Mouse (Mus musculus) stomach, postnatal 0 days (tissue): ENCODE measurements at regions not wholly inside any gene's neighbourhood (a gene's known extent, or its start where the extent isn't known, plus 50 kb on each side); places are given as distances from the start of the nearest gene placed in this dataset.

Source experiments
- ATAC-seq: fragments of 200-750 bp; cut with Nextera tagmentation; 2 replicates; pipeline ENCODE4 v1.8.0; 2017; ENCODE audit not compliant: low FRiP score, low TSS enrichment
- DNase-seq: peaks from one replicate; pipeline ENCODE4 v3.0.0-alpha.2; 2016; ENCODE audit warnings: low spot score
- H3K27ac ChIP-seq: fragments of 300-500 bp; sonication (generic); replicated peaks from 2 replicates; pipeline ENCODE4 v1.5.1; 2014; ENCODE audit warnings: mild to moderate bottlenecking, control low read depth
- H3K27me3 ChIP-seq: fragments of 300-500 bp; sonication (generic); 2 replicates; pipeline ENCODE4 v1.6.1; 2014; ENCODE audit warnings: low read length; ENCODE audit not compliant: control insufficient read depth, insufficient read depth
- H3K36me3 ChIP-seq: fragments of 300-500 bp; sonication (generic); 2 replicates; pipeline ENCODE4 v1.6.1; 2014; ENCODE audit warnings: low read length, mixed read lengths; ENCODE audit not compliant: control insufficient read depth, insufficient read depth
- H3K4me1 ChIP-seq: fragments of 300-500 bp; sonication (generic); replicated peaks from 2 replicates; pipeline ENCODE4 v1.6.1; 2014; ENCODE audit warnings: antibody characterized with exemption; ENCODE audit not compliant: control insufficient read depth, insufficient read depth
- H3K4me2 ChIP-seq: fragments of 300-500 bp; sonication (generic); replicated peaks from 2 replicates; pipeline ENCODE4 v1.6.1; 2014; ENCODE audit warnings: low read depth, mild to moderate bottlenecking, control low read depth, moderate library complexity
- H3K4me3 ChIP-seq: fragments of 300-500 bp; sonication (generic); 2 replicates; pipeline ENCODE4 v1.5.1; 2014; ENCODE audit warnings: low read depth, low read length, control low read depth
- H3K9ac ChIP-seq: fragments of 300-500 bp; sonication (generic); 2 replicates; pipeline ENCODE4 v1.6.1; 2014; ENCODE audit warnings: mild to moderate bottlenecking, low read length, control low read depth, mixed read lengths
- H3K9me3 ChIP-seq: fragments of 300-500 bp; sonication (generic); 2 replicates; pipeline ENCODE4 v1.6.1; 2016; ENCODE audit warnings: low read length; ENCODE audit not compliant: control insufficient read depth
- CTCF ChIP-seq: IDR thresholded peaks from 2 replicates; pipeline ENCODE4 v1.5.1; 2016; ENCODE audit warnings: antibody characterized with exemption, low read depth, mild to moderate bottlenecking, moderate library complexity
- EP300 ChIP-seq: optimal IDR thresholded peaks from 2 replicates; pipeline ENCODE3; 2016; ENCODE audit warnings: antibody characterized with exemption
- WGBS: fragments of 180-500 bp; shearing (Covaris S2); extraction: QIAGEN DNeasy Blood & Tissue Kit; methylation state at CpG from one replicate; pipeline ENCODE4 v1.1.7; 2014; 5-methylcytosine and 5-hydroxymethylcytosine counted together

DNA sequence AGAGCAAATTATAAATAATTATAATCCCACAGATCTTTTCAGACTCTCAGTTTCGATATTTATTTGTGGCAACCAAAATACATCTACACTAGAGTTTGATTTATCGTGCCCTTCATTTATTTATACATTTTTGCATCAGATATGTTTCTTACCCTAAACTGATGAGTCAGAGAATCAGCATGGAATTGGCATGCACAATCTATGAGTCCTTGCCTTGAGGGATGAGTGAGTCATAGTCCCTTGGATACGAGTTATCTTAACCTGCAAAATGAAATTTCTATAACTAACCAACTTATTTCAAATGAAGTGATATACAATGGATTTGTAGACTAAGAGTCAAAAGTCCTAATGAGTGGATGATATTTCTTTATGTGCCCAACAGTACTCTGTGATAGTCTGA lies 449.9 kb upstream of the Cypt12 start:
- Histone ChIP-seq H3K27me3 (no peaks in the 10 kb centered on the region), H3K36me3 (no peaks in the 10 kb centered on the region), H3K4me2 (no peak overlapping the region), H3K4me1 (no peaks in the 10 kb centered on the region), H3K9me3 (no peaks in the 10 kb centered on the region), H3K4me3 (no peak overlapping the region), H3K27ac (no peak overlapping the region), H3K9ac (no peak overlapping the region)
- TF ChIP-seq CTCF (no peak), EP300 (no peak)
- 74% methylated on average over 3 of the region's 3 CpGs for WGBS
- ATAC-seq (no peak), DNase-seq (no peak)

DNA sequence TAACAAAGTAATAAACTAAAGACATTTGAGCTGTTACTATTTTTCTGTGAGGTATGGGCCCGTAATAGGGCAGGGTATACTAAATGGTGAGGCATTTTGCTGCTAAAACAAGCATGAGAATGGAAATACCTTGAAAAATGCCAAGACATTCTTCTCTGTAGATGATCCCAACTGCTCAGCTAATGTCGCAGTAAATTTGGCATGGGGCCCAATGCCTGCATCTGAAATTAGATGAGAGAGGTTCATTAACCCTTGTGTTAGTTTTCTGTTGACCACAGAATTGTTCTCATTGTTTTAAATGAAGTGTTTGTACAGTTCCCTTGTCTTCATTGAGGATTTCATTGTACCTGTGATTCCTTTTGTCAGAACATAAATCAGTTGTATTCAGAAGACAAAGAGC lies 446.7 kb upstream of the Cypt12 start:
- Histone ChIP-seq H3K36me3 (no peaks in the 10 kb centered on the region), H3K4me1 (no peaks in the 10 kb centered on the region), H3K9me3 (no peaks in the 10 kb centered on the region), H3K4me3 (no peak overlapping the region), H3K4me2 (no peak overlapping the region), H3K27me3 (no peaks in the 10 kb centered on the region), H3K9ac (no peak overlapping the region), H3K27ac (no peak overlapping the region)
- no peak for TF ChIP-seq EP300
- no peak for TF ChIP-seq CTCF
- ATAC-seq (no peak), DNase-seq (no peak)
- 68% methylated on average over 2 of the region's 2 CpGs for WGBS

GRCm38 (mm10) chr3:17541346-17541745 lies 406.9 kb upstream of the Cypt12 start:
- Histone ChIP-seq H3K27me3 (no peaks in the 10 kb centered on the region), H3K4me3 (no peak overlapping the region), H3K9me3 (no peaks in the 10 kb centered on the region), H3K27ac (no peak overlapping the region), H3K4me2 (no peak overlapping the region), H3K4me1 (no peaks in the 10 kb centered on the region), H3K36me3 (no peaks in the 10 kb centered on the region), H3K9ac (no peak overlapping the region)
- no peak for ATAC-seq
- TF ChIP-seq CTCF (no peak), EP300 (no peak)
- no peak for DNase-seq

GRCm38 (mm10) chr3:17547559-17548059 lies 400.6 kb upstream of the Cypt12 start:
- 57% methylated on average over 1 of the region's 1 CpGs for WGBS
- Histone ChIP-seq H3K4me2 (no peak overlapping the region), H3K9ac (no peak overlapping the region), H3K4me1 (no peaks in the 10 kb centered on the region), H3K4me3 (no peak overlapping the region), H3K36me3 (no peaks in the 10 kb centered on the region), H3K27me3 (no peaks in the 10 kb centered on the region), H3K27ac (no peak overlapping the region), H3K9me3 (no peaks in the 10 kb centered on the region)
- TF ChIP-seq CTCF = no peak
- TF ChIP-seq EP300 = no peak
- no peak for DNase-seq
- ATAC-seq = no peak

DNA sequence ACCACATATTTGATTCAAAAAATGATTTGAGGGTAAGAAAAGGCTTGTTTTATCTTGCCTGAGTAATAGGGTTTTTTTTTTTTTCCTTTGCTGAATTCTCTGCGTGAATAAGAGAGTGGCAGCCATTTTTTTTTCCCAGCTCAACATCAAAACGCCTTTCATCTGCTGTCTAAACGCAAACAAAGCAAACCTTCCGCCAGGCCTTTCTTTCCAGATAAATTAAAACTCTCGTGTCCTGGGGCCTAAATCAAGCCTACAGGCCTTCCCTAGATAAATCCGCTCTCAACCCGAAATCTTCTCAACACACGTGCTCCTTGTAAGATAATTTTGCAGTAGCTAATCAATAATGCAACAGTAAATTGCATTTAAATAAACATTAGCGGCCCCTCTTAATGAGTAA lies 365.7 kb upstream of the Cypt12 start:
- no peak for ATAC-seq
- H3K4me2 ChIP-seq = no peak overlapping the region
- DNase-seq = no peak
- 44% methylated on average over 9 of the region's 9 CpGs for WGBS
- H3K4me1 ChIP-seq = no peaks in the 10 kb centered on the region
- no peak overlapping the region for H3K27ac ChIP-seq
- no peak overlapping the region for H3K9ac ChIP-seq
- no peaks in the 10 kb centered on the region for H3K27me3 ChIP-seq
- no peaks in the 10 kb centered on the region for H3K9me3 ChIP-seq
- TF ChIP-seq EP300 (no peak), CTCF (no peak)
- no peaks in the 10 kb centered on the region for H3K36me3 ChIP-seq
- H3K4me3 ChIP-seq = no peak overlapping the region

DNA sequence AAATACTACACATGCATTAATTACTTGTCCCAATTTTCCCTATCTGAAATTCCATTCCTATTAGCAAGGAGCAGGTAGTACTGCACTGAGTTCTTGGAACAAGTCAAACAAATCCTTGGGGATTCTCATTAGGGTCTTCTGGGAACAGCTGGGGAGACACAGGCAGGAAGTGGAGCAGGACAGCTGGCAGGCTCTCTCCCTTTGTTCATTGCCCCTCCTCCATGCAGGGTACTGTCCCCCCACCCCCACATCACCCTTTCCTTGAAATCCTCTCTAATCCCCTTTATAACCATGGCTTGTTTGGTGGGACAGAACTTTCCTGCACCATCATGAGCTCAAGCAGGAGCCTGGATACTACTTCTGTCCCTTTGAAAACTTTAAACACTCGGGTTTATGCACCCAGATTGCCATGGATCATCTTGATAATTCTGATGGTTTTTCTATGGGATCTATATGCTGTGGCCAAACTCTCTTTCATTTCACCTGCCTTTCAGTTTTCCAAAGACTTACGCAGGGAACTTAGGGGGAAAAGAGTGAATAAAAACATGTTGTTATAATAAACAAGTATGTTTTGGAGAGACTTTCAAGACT lies 358.2 kb upstream of the Cypt12 start:
- TF ChIP-seq CTCF (no peak), EP300 (no peak)
- DNase-seq (no peak), ATAC-seq (no peak)
- no peaks in the 10 kb centered on the region for H3K4me1 ChIP-seq
- H3K4me2 ChIP-seq = no peak overlapping the region
- H3K9ac ChIP-seq = no peak overlapping the region
- no peaks in the 10 kb centered on the region for H3K27me3 ChIP-seq
- no peak overlapping the region for H3K4me3 ChIP-seq
- H3K9me3 ChIP-seq = no peaks in the 10 kb centered on the region
- no peaks in the 10 kb centered on the region for H3K36me3 ChIP-seq
- no peak overlapping the region for H3K27ac ChIP-seq
- WGBS = 65% methylated on average over 2 of the region's 2 CpGs
